In the genomic region with DNA sequence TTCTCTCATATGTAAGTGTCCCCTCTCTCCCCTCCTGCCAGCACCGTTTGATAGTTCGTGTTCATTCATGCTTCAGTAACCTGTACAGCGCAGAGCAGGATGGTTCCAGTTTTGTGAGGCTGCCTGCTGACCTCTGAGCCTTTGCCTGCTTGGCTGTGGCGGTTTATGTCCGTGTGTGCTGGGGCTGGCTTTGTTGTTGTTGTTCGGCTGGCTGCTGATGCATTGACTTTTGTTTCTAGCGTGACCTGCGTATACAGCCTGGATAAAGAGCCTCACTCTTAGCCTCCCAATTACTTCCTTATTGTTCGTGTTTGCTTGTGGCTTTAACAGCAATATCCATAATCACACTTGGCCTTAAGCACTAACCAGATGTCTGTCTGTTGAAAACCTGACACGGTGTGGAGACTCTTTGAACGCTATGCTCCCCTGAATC, we compare ENCODE assay signal across 8 mouse cellular contexts. TPM values are rescaled to one million over a fixed set of nuclear protein-coding genes. Genes with fewer than 3 reads are reported as not detected.
DNase-seq lines count a peak whose midpoint lies in the region; ATAC-seq lines count a peak whose summit lies in the region.

No protein-coding gene starts in this region.

- H3K27ac ChIP-seq in hindbrain, embryonic 12.5 days, result peak overlapping the region; percentile 72
- H3K27ac ChIP-seq in midbrain, embryonic 10.5 days (replicated peaks), result peak overlapping the region; percentile 71

- no peaks in the 10 kb centered on the region for H3K36me3 ChIP-seq in hindbrain, embryonic 12.5 days
- peaks cover 18% of the 10 kb centered on the region for H3K36me3 ChIP-seq in midbrain, embryonic 10.5 days

- peak; percentile 71 for DNase-seq in Muller cell, postnatal 12 days (ENCODE audit: inconsistent ontology term)
- DNase-seq in cerebellum, postnatal 14 days, result peak; percentile 44 to 56
- DNase-seq in midbrain, embryonic 10.5 days (ENCODE audit: low spot score), result peak; percentile 40
- no peak for DNase-seq in frontal cortex, adult 2 months (ENCODE audit: extremely low spot score in 1 of 2, low spot score in 1 of 2)
- DNase-seq in right cerebral cortex, adult 18-20 months, result no peak
- no peak for DNase-seq in gastrocnemius, postnatal 10 days
- no peak for DNase-seq in lung, postnatal 36 days

- no peaks in the 10 kb centered on the region for H3K9me3 ChIP-seq in hindbrain, embryonic 12.5 days (replicated peaks)
- H3K9me3 ChIP-seq in midbrain, embryonic 10.5 days (replicated peaks), result no peaks in the 10 kb centered on the region

- H3K4me3 ChIP-seq in hindbrain, embryonic 12.5 days, result no peak overlapping the region
- peak overlapping the region; percentile 23; the same call in 1 of the 2 replicates for H3K4me3 ChIP-seq in midbrain, embryonic 10.5 days

- ATAC-seq in hindbrain, embryonic 12.5 days (ENCODE audit: low FRiP score), result peak; percentile 88

- H3K4me1 ChIP-seq in hindbrain, embryonic 12.5 days, result peaks cover 11% of the 10 kb centered on the region
- peaks cover 13% of the 10 kb centered on the region for H3K4me1 ChIP-seq in midbrain, embryonic 10.5 days

- peak overlapping the region; percentile 8; the same call in 1 of the 2 replicates for H3K9ac ChIP-seq in hindbrain, embryonic 12.5 days

- no peaks in the 10 kb centered on the region for H3K27me3 ChIP-seq in hindbrain, embryonic 12.5 days
- H3K27me3 ChIP-seq in midbrain, embryonic 10.5 days (ENCODE audit: low read depth, poor library complexity, severe bottlenecking), result no peaks in the 10 kb centered on the region

- 25% methylated on average over 11 of the region's 11 CpGs for WGBS in hindbrain, embryonic 12.5 days
- 35% methylated on average over 11 of the region's 11 CpGs for WGBS in midbrain, embryonic 10.5 days

- peak overlapping the region; percentile 44 for H3K4me2 ChIP-seq in hindbrain, embryonic 12.5 days (replicated peaks)

RNA-seq across cellular contexts. Expression of a gene that starts 35.0 kb away (rescaled TPM):
- 55.4 and 59.7 TPM in 2 replicates for polyA plus RNA-seq in hindbrain, embryonic 12.5 days (2016; fragmentation: Nextera tagmentation; extraction: Ambion mirVana)
- polyA plus RNA-seq in midbrain, embryonic 10.5 days (2016; fragmentation: Nextera tagmentation; extraction: Ambion mirVana), result 28.8 and 29.2 TPM in 2 replicates
- 88.1 and 97.6 TPM in 2 replicates for polyA plus RNA-seq in frontal cortex, adult 2 months (2012; rRNA removed)
- 10 to 100 TPM; 63.7 to 76.4 TPM for total RNA-seq in gastrocnemius, postnatal 10 days (2021)

RNA-seq across cellular contexts. Expression of a gene that starts 53.2 kb away (rescaled TPM):
- 53.2 and 55.9 TPM in 2 replicates for polyA plus RNA-seq in hindbrain, embryonic 12.5 days (2016; fragmentation: Nextera tagmentation; extraction: Ambion mirVana)
- polyA plus RNA-seq in midbrain, embryonic 10.5 days (2016; fragmentation: Nextera tagmentation; extraction: Ambion mirVana), result 24.3 and 32.6 TPM in 2 replicates
- 199 and 209 TPM in 2 replicates for polyA plus RNA-seq in frontal cortex, adult 2 months (2012; rRNA removed)
- 1 to 10 TPM; 3.9 to 5.5 TPM for total RNA-seq in gastrocnemius, postnatal 10 days (2021)

Comparison
In these comparisons a context has a peak if more than half of its experiments do, and no peak if none do; other contexts are left out.
1. DNase-seq: peak in Muller cell, postnatal 12 days (single experiment), cerebellum, postnatal 14 days (2 of 2) and midbrain, embryonic 10.5 days (single experiment); none in frontal cortex, adult 2 months (0 of 2), right cerebral cortex, adult 18-20 months (single experiment), gastrocnemius, postnatal 10 days (single experiment) and lung, postnatal 36 days (single experiment).